Mouse (Mus musculus): ENCODE results near the gene Rab25. TPM values are rescaled to one million over a fixed set of nuclear protein-coding genes. Genes with fewer than 3 reads are reported as not detected.

Rab25 gene
- total RNA-seq, 2 experiments from 2014 or later: 0.14 TPM; not detected in 1

DNA sequence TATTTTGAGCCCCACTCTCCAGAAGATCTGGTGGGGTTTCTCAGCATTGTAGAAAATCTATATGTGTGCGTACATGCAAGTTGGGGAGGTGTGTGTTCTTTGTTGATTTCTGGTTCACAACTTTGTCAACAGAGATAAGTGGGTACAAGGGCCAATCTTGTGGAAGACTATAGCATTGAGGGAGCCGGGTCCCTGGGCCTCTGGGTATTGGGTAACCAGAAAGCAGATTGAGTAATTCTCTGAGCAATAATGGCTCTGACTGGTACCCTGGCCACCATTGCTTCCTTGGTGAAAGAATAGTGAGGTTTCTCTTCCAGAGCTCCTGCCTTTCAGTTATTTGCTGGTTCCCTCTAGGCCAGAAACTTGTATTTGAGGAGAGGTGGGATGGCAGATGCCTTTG lies 21.0 kb upstream of the Rab25 start:
- no peak for ATAC-seq (replicated peaks; ENCODE audit: low FRiP score, low TSS enrichment, poor library complexity, severe bottlenecking)

DNA sequence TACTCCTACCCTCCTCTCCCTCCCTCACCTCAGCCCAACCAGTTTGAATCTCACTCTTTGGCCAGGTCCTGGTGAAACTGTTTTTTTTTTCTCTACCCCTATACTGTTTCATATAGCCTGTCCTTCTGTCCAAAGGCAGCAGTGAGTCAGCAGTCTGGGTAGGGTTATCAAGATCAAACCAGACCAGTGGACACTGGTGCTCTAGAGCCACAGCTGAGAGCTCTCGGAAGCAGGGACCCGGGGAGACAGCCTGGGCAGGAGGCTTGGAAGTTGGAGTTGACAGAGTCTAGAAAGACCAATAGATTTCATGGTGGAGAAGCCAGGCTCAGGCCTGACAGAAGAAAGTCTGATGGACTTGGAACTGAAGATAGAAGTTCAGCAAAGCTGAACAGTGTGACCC lies 20.5 kb upstream of the Rab25 start:
- no peak for ATAC-seq (replicated peaks; ENCODE audit: low FRiP score, low TSS enrichment, poor library complexity, severe bottlenecking)

DNA sequence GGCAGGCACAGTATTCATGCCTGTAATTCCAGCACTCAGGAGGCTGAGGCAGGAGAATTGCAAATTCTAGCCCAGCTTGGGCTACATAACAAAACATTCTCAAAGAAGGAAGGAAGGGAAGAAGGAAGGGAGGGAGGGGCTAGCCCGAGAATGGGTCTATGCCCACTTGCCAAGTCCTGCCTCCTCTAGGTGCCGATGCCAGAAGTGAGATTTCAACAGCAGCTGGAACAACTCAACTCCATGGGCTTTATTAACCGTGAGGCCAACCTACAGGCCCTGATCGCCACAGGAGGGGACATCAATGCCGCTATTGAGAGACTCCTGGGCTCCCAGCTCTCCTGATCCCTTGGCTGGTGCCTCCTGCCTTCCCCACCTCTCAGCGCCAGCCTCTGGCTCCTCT lies 19.8 kb upstream of the Rab25 start:
- ATAC-seq (replicated peaks; ENCODE audit: low FRiP score, low TSS enrichment, poor library complexity, severe bottlenecking): no peak

DNA sequence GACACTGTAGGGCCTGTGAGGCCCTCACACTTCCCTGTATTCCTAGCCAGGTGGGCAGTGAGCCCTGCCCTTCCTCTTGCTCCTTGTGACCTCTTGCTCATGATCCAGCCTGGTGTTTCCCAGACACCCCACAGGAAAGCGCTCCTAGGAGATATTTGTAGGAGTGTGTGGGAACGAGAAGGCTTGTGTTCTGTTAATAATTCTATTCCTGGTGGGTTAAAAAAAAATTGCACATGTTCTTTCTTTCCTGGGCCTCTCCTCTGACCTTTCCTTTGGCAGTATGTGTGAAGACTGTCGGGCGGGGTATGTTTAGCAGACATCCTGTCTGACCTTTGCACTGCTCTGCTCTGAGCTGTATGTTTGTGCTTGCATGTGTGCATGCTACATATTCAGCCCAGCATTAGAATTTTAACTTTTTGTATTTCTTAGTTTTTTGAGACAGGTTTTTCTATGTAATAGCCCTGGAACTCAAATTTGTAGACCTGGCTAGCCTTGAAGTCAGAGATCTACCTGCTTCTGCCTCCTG lies 18.5 kb upstream of the Rab25 start:
- ATAC-seq (replicated peaks; ENCODE audit: low FRiP score, low TSS enrichment, poor library complexity, severe bottlenecking): no peak

DNA sequence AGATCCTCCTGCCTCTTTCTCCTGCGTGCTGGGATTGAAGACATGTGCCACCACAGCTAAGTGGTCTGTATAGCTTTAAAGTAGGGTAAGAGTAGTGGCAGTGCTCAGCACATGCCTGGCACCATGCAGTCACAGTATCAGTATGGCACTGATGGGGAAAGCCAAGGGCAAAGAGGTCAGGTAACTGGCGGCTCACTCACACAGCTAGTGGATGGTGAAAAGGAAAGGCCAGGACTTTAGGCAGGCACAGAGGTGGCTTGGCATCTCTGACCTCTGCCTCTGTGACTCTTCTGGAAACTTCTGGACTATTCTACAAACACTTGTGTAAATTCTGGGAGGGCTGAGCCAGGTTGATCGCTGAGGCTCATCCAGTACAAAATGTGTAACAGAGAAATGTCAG lies 18.0 kb upstream of the Rab25 start:
- ATAC-seq (replicated peaks; ENCODE audit: low FRiP score, low TSS enrichment, poor library complexity, severe bottlenecking): no peak

DNA sequence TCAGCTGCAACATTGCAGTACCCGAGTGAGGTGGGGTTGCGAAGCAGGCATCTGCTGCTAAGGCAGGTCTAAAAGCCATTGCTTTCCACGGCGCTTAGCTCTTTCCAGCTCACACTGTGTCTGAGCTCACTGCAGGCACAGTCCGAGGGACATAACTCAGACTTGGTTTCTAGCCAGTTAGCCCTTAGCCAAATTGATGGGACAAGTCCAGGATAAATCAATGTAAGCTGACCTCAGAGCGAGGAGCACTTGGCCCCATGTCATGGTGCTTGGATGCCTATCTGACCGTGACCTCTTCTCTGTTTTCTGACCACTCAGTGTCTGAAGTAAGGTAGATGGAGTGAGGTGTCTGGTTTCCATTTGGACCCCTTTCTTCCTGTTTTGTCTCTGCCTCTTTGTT lies 15.9 kb upstream of the Rab25 start:
- no peak for ATAC-seq (replicated peaks; ENCODE audit: low FRiP score, low TSS enrichment, poor library complexity, severe bottlenecking)

DNA sequence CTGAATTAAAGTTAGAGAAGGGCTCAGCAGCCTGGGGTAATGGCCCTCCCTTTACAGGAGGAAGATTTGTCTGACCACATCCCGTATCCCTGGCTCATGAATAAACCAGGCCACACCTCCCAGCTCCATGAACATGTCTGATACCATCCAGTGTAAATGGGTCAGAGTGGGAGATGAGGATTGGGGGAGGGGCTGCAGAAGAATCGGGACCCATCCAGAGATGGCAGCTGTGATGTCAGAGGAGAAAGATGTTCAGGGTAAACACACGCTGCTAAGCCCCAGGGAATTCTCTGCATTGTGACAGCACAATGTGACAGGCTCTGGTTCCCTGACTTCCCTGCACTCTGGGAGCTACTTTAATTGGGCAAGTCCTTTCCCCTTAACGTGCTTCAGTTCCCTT lies 15.3 kb upstream of the Rab25 start:
- no peak for ATAC-seq (replicated peaks; ENCODE audit: low FRiP score, low TSS enrichment, poor library complexity, severe bottlenecking)

DNA sequence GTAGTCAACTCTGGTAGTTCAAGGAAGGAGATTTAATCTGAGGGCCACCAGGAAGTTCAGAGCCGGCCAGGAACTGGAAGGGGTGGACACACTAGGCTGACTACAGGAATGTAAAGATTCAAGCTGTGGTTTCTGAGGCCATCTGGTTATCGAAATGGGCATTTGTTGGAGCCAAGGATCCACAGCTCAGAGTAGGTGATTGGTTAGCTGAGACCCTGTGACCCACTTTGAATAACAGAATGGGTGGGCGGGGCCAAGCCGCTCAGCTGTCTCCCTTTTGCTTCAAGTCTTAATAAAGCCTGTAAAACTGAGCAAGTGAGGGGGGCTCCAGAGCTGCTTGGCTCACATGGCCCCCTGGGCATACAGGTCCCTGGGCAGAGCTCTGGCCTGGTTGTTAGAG lies 13.9 kb upstream of the Rab25 start:
- 0 out of 2 replicates have a peak, but pooled peaks have one; percentile 27 for ATAC-seq (replicated peaks; ENCODE audit: low FRiP score, low TSS enrichment, poor library complexity, severe bottlenecking)

DNA sequence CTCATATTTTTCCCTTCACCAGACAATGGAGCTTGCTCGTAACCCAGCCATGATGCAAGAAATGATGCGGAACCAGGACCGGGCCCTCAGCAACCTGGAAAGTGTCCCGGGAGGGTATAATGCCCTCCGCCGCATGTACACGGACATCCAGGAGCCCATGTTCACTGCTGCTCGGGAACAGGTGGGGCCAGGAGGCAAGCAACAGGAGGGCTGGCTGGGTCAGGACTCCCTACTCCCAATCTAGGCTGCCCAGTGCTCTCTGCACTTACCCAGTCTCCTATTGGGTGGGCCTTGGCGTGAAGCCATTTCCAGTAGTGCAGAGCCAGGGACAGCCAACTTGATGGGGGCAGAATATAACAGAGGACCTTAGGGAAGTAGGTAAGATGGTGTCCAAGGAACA lies 11.5 kb upstream of the Rab25 start:
- no peak for ATAC-seq (replicated peaks; ENCODE audit: low FRiP score, low TSS enrichment, poor library complexity, severe bottlenecking)

DNA sequence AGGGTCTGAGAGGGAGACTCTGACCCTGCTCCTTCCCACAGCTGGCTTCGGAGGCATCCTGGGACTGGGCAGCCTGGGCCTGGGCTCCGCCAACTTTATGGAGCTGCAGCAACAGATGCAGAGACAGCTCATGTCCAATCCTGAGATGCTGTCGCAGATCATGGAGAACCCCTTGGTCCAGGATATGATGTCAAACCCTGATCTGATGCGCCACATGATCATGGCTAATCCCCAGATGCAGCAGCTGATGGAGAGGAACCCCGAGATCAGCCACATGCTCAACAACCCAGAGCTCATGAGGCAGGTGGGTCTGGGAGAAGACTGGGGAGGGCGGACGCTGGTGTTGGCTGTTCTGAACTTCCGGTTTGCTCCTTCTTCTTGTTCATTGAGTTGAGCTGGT lies 8.5 kb upstream of the Rab25 start:
- no peak for ATAC-seq (replicated peaks; ENCODE audit: low FRiP score, low TSS enrichment, poor library complexity, severe bottlenecking)

DNA sequence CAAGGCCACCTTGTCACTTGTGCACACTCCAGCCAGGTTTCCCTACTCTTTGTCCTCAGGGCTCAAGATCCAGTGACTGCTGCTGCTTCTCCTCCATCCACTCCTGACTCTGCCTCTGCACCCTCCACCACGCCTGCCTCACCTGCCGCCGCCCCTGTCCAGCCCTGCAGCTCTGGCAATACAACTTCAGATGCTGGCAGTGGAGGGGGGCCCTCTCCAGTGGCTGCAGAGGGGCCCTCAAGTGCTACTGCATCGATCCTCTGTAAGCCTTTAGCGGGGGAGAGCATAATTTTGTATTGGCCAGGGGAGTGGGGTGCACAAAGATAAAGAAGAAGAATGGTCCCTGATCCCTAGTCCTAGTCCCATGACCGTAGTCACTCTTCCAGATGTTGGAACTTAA lies 7.6 kb upstream of the Rab25 start:
- no peak for ATAC-seq (replicated peaks; ENCODE audit: low FRiP score, low TSS enrichment, poor library complexity, severe bottlenecking)

DNA sequence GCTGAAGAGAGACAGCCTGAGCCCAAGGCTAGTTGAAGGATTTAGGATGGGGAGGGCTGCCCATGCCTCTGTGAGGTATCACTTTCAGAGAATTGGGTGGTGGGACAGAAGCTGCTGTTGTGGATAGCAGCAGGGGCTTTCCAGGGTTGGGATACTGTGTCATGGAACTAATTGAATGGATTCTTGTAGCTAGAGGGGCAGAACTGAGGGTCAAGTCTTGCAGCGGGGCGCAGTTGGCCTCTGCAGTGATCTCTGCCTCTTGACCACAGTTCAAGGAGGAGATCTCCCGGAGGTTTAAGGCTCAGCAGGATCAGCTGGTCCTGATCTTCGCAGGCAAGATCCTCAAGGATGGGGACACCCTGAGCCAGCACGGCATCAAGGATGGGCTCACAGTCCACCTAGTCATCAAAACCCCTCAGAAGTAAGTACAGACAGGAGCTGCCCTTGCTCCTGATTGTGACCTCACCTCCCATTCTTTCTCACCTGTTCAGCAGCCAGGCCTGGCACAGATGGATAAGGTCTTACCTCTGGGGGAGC lies 7.0 kb upstream of the Rab25 start:
- ATAC-seq (replicated peaks; ENCODE audit: low FRiP score, low TSS enrichment, poor library complexity, severe bottlenecking): no peak

DNA sequence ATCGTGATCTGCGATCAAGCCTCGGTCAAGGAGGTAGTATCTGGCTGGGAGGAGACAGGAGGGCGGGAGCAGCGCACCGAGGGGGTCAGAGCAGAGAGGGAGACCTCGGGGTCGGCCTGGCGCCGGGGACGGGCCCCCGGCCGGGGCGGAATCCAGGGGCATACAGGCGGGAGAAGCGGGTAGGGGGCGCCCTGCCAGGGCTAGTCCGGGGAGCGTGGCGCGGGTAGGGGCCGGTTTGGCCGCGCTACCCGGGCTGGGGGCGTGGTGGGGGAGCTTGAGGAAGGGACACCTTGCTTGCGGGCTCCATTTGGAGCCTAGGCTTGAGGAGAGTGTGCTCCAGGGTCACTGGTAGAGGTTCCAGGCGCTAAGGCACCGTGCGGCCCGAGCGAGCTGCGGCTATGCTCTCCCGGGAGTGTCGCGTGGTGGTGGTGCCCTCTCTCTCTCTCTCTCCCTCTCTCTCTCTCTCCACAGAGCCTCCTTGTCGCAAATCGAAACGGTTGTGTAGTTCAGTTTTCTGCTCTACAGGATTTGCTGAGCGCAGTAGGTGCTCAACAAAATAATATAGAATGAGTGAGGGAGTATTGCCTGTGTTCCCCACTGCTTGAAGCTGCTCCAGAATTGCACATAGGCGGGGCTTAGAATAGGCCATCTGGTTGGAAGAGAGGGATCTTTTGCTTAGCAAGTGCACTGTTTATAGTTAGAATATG lies 5.9 kb upstream of the Rab25 start:
- ATAC-seq (replicated peaks; ENCODE audit: low FRiP score, low TSS enrichment, poor library complexity, severe bottlenecking): peak; percentile 42

DNA sequence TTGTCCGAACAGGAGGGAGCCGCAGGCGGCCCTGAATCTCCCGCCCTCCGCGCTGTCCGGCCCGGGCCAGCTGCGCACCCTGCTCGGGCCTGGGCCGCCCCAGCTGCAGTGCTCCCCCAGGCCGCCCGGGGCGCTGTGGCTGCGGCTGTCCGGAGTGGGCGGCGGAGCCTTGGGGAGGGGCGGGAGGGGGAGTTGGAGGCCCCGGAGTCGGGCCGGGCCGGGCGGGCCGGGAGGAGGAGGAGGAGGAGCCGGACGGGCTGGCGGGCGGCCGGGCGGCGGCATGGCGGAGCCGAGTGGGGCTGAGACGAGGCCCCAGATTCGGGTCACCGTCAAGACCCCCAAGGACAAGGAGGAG lies 5.4 kb upstream of the Rab25 start, which contains the start of gene Ubqln4:
Ubqln4 (plus strand) TSS at position 234 of the 355 bp plus-strand sequence.
- peak; percentile 28 for ATAC-seq (replicated peaks; ENCODE audit: low FRiP score, low TSS enrichment, poor library complexity, severe bottlenecking)

DNA sequence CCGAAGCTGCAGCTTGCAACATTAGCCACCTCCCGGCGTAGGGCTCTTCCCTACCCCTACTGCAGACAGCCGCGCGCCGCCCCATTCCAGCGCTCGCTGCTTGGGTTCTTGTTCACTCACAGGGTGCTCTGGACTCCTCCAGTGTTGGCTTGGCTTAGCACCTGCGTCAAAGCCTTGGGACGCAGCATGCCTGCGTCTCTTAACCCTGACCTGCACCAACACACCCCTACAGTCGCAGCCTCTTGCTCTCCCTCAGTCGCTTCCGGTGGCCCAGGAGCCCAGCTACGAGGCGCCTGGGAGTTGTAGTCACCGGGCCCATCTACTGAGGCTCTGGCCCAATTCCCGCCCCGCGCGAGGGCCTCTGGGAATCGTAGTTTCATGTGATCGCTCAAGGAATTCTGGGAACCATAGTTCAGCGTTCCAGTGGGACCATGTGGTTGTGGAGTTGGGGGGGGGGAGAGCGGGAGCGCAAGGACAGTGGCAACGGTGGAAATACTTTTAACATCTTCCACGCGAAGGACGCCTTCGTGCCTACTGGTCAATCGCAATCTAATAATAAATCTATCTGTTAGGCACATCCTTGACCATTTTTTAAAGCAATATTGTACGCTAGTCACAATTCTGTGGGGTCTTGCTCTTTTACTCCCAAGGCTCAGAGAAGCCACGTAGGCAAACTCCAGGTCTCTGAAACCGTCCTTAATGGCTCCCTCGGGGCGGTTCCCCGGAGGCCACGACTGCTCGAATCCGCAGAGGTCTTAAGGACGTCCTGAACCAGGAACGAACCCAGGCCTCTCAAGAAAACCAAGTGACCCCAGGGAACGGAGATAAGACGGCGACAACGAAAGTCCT lies 4.8 kb upstream of the Rab25 start, which contains the start of gene Lamtor2:
Lamtor2 (minus strand) TSS at position 399 of the 849 bp plus-strand sequence.
- ATAC-seq (replicated peaks; ENCODE audit: low FRiP score, low TSS enrichment, poor library complexity, severe bottlenecking): peak; percentile 91

DNA sequence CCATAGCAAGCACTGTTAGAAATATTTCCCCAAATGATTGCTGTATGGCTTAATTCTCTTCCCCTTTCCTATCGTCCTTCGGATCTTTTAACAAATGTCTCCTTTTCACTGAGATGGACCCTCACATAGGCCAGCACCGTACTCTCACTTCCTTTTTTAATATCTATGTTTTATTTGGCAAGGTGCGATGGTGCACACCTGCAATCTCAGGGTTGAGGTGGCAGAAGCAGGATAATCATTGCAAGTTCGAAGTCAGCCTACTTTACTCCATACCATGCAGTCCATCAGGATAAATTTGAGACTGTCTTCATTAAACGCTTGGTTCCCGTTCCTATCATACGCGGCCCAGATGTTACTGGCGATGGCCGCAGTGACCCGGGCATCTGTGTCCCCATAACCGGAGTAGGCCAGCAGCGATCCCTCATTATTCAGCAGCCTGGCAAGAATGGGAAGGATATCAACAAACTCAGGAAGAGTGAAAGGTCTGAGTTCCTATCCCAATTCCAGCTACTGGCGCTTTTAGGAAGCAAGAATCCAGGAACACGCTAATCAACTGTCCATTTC lies 4.1 kb upstream of the Rab25 start:
- no peak for ATAC-seq (replicated peaks; ENCODE audit: low FRiP score, low TSS enrichment, poor library complexity, severe bottlenecking)

DNA sequence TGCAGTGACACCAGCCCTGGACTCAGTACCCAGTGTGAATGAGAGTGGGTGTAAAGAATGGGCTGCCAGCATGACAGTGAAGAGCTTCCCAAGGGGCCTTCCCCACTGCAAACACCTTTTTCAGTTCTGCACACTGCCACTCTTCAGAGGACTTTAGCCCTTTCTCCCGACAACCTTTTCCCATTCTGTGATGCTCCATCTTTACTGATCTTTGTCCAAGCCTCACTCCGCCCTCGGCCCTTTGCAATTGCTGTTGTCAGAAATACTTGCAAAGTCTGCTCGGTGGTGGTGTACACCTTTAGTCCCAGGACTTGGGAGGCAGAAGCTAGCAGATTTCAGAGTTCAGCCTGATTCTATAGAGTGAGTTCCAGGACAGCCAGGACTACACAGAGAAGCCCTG lies 3.5 kb upstream of the Rab25 start:
- ATAC-seq (replicated peaks; ENCODE audit: low FRiP score, low TSS enrichment, poor library complexity, severe bottlenecking): no peak

DNA sequence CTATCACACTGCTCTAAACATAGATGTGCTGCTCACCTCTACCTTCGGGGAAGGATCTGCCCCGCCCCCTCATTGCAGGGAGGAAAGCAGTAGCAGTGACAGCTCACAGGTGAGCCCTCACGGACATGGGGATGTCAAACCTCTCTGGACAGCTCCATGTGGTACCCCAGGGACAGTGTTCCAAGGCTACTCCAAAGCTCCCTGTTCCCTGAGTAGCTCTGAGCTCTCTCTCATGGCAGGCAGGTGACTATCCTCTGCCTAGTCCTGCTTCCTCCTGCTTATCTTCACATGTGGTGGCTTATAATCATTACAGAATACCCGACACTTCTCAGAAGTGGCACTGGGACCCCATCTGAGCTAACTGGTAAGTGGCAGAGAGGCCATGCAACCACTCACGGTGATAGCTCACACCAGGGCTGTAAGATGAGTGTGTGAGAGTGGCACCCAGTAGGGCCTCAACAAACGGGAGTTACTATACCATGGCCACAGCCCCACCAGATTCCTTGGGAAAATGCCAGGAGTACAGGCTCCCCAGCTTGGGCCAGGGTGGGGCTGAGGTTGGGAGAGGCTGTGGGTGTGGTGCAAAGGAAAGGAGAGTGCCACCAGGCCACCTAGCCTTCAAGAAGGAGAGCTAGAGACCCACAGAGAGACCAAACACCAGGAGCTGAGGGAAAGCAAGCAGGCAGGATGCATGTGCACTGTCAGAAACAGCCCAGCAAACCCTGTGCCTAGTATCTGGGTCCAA lies 1.3 kb downstream of the Rab25 start:
- peak; percentile 31 for ATAC-seq (replicated peaks; ENCODE audit: low FRiP score, low TSS enrichment, poor library complexity, severe bottlenecking)

DNA sequence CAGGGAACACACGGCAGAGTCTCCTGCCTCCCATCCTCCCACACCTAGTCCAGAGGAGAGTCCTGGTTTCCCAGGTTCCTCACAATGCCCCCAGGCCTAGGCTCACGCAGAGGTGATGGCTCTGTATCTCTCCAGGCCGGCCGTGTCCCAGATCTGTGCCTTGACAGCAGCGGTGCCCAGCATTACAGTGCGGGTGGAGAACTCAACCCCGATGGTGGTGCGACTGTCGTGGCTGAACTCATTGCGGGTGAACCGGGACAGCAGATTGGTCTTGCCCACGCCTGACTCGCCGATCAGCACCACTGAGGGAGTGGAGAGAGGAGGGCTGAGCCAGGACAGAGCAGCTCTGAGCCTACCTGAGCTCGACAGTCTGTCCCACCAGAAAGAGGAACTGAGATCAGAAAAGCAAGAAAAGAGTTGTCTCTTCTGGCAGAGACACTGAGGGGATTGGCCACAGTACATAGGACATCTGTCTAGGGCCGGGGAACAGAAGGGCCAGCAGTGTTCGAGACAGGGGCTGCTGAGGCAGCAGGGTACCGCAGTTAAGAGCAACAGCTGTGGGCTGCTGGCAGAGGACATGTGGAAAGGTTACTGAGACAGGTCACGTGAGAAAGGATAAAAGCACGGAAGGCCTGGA lies 3.0 kb downstream of the Rab25 start:
- no peak for ATAC-seq (replicated peaks; ENCODE audit: low FRiP score, low TSS enrichment, poor library complexity, severe bottlenecking)

Data from megakaryocyte-erythroid progenitor cell, adult 5-6 weeks (primary cell).